Mouse (Mus musculus): ENCODE measurements around the gene Cacna2d3.

Cacna2d3 gene

GRCm38 (mm10) chr14:29496552-29496951, 225.1 kb downstream of the Cacna2d3 start:
- no peak for DNase-seq (ENCODE audit: low read depth, low spot score)

GRCm38 (mm10) chr14:29491786-29492185, 229.9 kb downstream of the Cacna2d3 start:
- no peak for DNase-seq (ENCODE audit: low read depth, low spot score)

- no peak for DNase-seq (ENCODE audit: low read depth, low spot score)
Measured at GRCm38 (mm10) chr14:29485416-29485815, 236.2 kb downstream of the Cacna2d3 start.

GRCm38 (mm10) chr14:29478403-29478983, 243.2 kb downstream of the Cacna2d3 start:
- DNase-seq (ENCODE audit: low read depth, low spot score): peak; percentile 88

- no peak for DNase-seq (ENCODE audit: low read depth, low spot score)
Measured at GRCm38 (mm10) chr14:29464277-29464676, 257.4 kb downstream of the Cacna2d3 start.

- DNase-seq (ENCODE audit: low read depth, low spot score): no peak
Measured at GRCm38 (mm10) chr14:29449203-29449602, 272.5 kb downstream of the Cacna2d3 start.

GRCm38 (mm10) chr14:29443091-29444026, 278.3 kb downstream of the Cacna2d3 start:
- DNase-seq (ENCODE audit: low read depth, low spot score): peak; percentile 53

- DNase-seq (ENCODE audit: low read depth, low spot score): no peak
Measured at GRCm38 (mm10) chr14:29442476-29442875, 279.2 kb downstream of the Cacna2d3 start.

GRCm38 (mm10) chr14:29438666-29439065, 283.0 kb downstream of the Cacna2d3 start:
- no peak for DNase-seq (ENCODE audit: low read depth, low spot score)

- DNase-seq (ENCODE audit: low read depth, low spot score): no peak
Measured at GRCm38 (mm10) chr14:29438251-29438650, 283.4 kb downstream of the Cacna2d3 start.

GRCm38 (mm10) chr14:29435203-29435602, 286.5 kb downstream of the Cacna2d3 start:
- peak; percentile 23 for DNase-seq (ENCODE audit: low read depth, low spot score)

GRCm38 (mm10) chr14:29433716-29434115, 287.9 kb downstream of the Cacna2d3 start:
- no peak for DNase-seq (ENCODE audit: low read depth, low spot score)

GRCm38 (mm10) chr14:29433076-29433714, 288.5 kb downstream of the Cacna2d3 start:
- DNase-seq (ENCODE audit: low read depth, low spot score): no peak

- DNase-seq (ENCODE audit: low read depth, low spot score): no peak
Measured at GRCm38 (mm10) chr14:29429788-29430187, 291.9 kb downstream of the Cacna2d3 start.

- DNase-seq (ENCODE audit: low read depth, low spot score): no peak
Measured at GRCm38 (mm10) chr14:29425666-29426065, 296.0 kb downstream of the Cacna2d3 start.

- DNase-seq (ENCODE audit: low read depth, low spot score): peak; percentile 77
Measured at GRCm38 (mm10) chr14:29425208-29425607, 296.5 kb downstream of the Cacna2d3 start.

- DNase-seq (ENCODE audit: low read depth, low spot score): no peak
Measured at GRCm38 (mm10) chr14:29405878-29406165, 315.8 kb downstream of the Cacna2d3 start.

GRCm38 (mm10) chr14:29405125-29405877, 316.4 kb downstream of the Cacna2d3 start:
- DNase-seq (ENCODE audit: low read depth, low spot score): peak; percentile 26

- DNase-seq (ENCODE audit: low read depth, low spot score): no peak
Measured at GRCm38 (mm10) chr14:29403849-29404808, 317.5 kb downstream of the Cacna2d3 start.

- no peak for DNase-seq (ENCODE audit: low read depth, low spot score)
Measured at GRCm38 (mm10) chr14:29402471-29402870, 319.2 kb downstream of the Cacna2d3 start.

GRCm38 (mm10) chr14:29393786-29394185, 327.9 kb downstream of the Cacna2d3 start:
- DNase-seq (ENCODE audit: low read depth, low spot score): no peak
